Comparison of ENCODE assay signal across 10 mouse cellular contexts in the genomic region with DNA sequence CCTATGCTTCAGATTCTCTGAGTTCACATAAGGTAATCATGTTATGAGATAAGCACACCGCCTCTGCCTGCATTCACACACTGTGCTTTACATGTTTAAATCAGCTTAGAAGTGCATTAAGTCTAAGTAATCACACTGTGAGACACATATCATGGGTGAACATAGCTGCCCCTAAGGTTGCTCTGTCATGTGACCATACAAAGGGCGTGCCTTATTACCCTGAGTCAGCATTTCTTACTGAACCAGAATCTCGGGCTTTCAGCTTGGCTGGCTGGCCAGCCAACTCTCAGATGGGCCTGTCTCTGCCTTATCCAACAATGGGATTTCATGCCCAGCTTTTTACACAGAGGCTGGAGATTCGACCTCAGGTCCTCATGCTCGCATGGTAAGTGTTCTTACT.
"Had no signal": no experiment of that assay in that cellular context is flagged by ENCODE, and none has a peak within 500 bp of the region (broad histone marks: within the 10 kb centered on the region; RNA-seq: fewer than 3 reads in every experiment).

No protein-coding gene starts in this region.

- DNase-seq: kidney, adult 8-10 months; kidney, postnatal 10 days; kidney, postnatal 4 days; lung, adult 2 months; lung, postnatal 36 days; right cerebral cortex, postnatal 4 days; thymus, postnatal 36 days had no signal

- ATAC-seq: intestine, embryonic 16.5 days; lung, postnatal 0 days; midbrain, embryonic 15.5 days had no signal
